Mouse (Mus musculus) neural tube, embryonic 14.5 days (tissue): ENCODE results near the gene Bach2. TPM values are rescaled to one million over a fixed set of nuclear protein-coding genes. Genes with fewer than 3 reads are reported as not detected.

Experiments used
- ATAC-seq: fragments of 200-750 bp; cut with Nextera tagmentation; 2 replicates; pipeline ENCODE4 v1.8.0; 2017; ENCODE audit warnings: low read depth, mild to moderate bottlenecking, moderate TSS enrichment, moderate library complexity
- H3K27ac ChIP-seq: fragments of 300-500 bp; sonication (generic); 2 replicates; pipeline ENCODE4 v1.5.1; 2014; ENCODE audit warnings: low read depth, mild to moderate bottlenecking, control low read depth, low read length, moderate library complexity, mixed read lengths
- H3K27me3 ChIP-seq: fragments of 300-500 bp; sonication (generic); 2 replicates; pipeline ENCODE4 v1.6.1; 2014; ENCODE audit warnings: low read length; ENCODE audit not compliant: control insufficient read depth, insufficient read depth
- H3K36me3 ChIP-seq: fragments of 300-500 bp; sonication (generic); 2 replicates; pipeline ENCODE4 v1.6.1; 2014; ENCODE audit warnings: low read length, mixed read lengths; ENCODE audit not compliant: control insufficient read depth, insufficient read depth
- H3K4me1 ChIP-seq: fragments of 300-500 bp; sonication (generic); 2 replicates; pipeline ENCODE4 v1.6.1; 2014; ENCODE audit warnings: low read length; ENCODE audit not compliant: control insufficient read depth, insufficient read depth
- H3K4me2 ChIP-seq: fragments of 300-500 bp; sonication (generic); 2 replicates; pipeline ENCODE4 v1.6.1; 2014; ENCODE audit warnings: mild to moderate bottlenecking, low read depth, low read length, control low read depth
- H3K4me3 ChIP-seq: fragments of 300-500 bp; sonication (generic); 2 replicates; pipeline ENCODE4 v1.5.1; 2014; ENCODE audit warnings: low read depth, low read length, control low read depth, mixed read lengths
- H3K9ac ChIP-seq: fragments of 300-500 bp; sonication (generic); replicated peaks from 2 replicates; pipeline ENCODE4 v1.6.1; 2014; ENCODE audit warnings: low read depth, mild to moderate bottlenecking, control low read depth, low read length, mixed read lengths
- H3K9me3 ChIP-seq: fragments of 300-500 bp; sonication (generic); 2 replicates; pipeline ENCODE4 v1.6.1; 2016; ENCODE audit warnings: low read length; ENCODE audit not compliant: control insufficient read depth
- WGBS: fragments of 180-500 bp; shearing (Covaris S2); extraction: QIAGEN DNeasy Blood & Tissue Kit; methylation state at CpG from one replicate; pipeline ENCODE4 v1.1.7; 2014; 5-methylcytosine and 5-hydroxymethylcytosine counted together
- polyA plus RNA-seq: library from polyadenylated mRNA; unstranded; fragments of >200 nt; fragmentation: Nextera tagmentation; extraction: Ambion mirVana; gene quantifications from 2 replicates; pipeline ENCODE4 v1.2.1, GENCODE M21; 2014

Bach2 gene
- polyA plus RNA-seq, 1 experiment from 2014 or later: 32.4 TPM

GRCm38 (mm10) chr4:32291406-32291805 is 52.8 kb downstream of the Bach2 start:
- Histone ChIP-seq H3K27me3 (no peaks in the 10 kb centered on the region), H3K9me3 (no peaks in the 10 kb centered on the region), H3K9ac (no peak overlapping the region), H3K27ac (no peak overlapping the region), H3K36me3 (no peaks in the 10 kb centered on the region), H3K4me1 (peaks cover 34% of the 10 kb centered on the region), H3K4me2 (no peak overlapping the region), H3K4me3 (no peak overlapping the region)
- WGBS: 84% methylated on average over 4 of the region's 4 CpGs
- ATAC-seq: no peak

- no peak for ATAC-seq
- H3K36me3 ChIP-seq: no peaks in the 10 kb centered on the region
- H3K27me3 ChIP-seq: no peaks in the 10 kb centered on the region
- H3K4me3 ChIP-seq: no peak overlapping the region
- H3K4me2 ChIP-seq: no peak overlapping the region
- no peak overlapping the region for H3K9ac ChIP-seq
- 30% methylated on average over 7 of the region's 7 CpGs for WGBS
- H3K27ac ChIP-seq: no peak overlapping the region
- peaks cover 27% of the 10 kb centered on the region for H3K4me1 ChIP-seq
- no peaks in the 10 kb centered on the region for H3K9me3 ChIP-seq
Observed at GRCm38 (mm10) chr4:32293686-32294265, 55.2 kb downstream of the Bach2 start.

- WGBS: 18% methylated on average over 6 of the region's 6 CpGs
- Histone ChIP-seq H3K4me1 (peaks cover 21% of the 10 kb centered on the region), H3K36me3 (no peaks in the 10 kb centered on the region), H3K27ac (no peak overlapping the region; the same call in 1 of the 2 replicates), H3K27me3 (no peaks in the 10 kb centered on the region), H3K4me3 (no peak overlapping the region), H3K4me2 (no peak overlapping the region), H3K9me3 (no peaks in the 10 kb centered on the region), H3K9ac (no peak overlapping the region)
- peak; percentile 58; the same call in 1 of the 2 replicates for ATAC-seq
Observed at GRCm38 (mm10) chr4:32297071-32297671, 58.6 kb downstream of the Bach2 start.

- no peaks in the 10 kb centered on the region for H3K36me3 ChIP-seq
- no peak overlapping the region for H3K27ac ChIP-seq
- ATAC-seq: no peak
- no peaks in the 10 kb centered on the region for H3K9me3 ChIP-seq
- H3K4me2 ChIP-seq: no peak overlapping the region
- WGBS: 80% methylated on average over 3 of the region's 3 CpGs
- peaks cover 33% of the 10 kb centered on the region for H3K4me1 ChIP-seq
- H3K4me3 ChIP-seq: no peak overlapping the region
- H3K9ac ChIP-seq: no peak overlapping the region
- no peaks in the 10 kb centered on the region for H3K27me3 ChIP-seq
Observed at GRCm38 (mm10) chr4:32299221-32299620, 60.6 kb downstream of the Bach2 start.

GRCm38 (mm10) chr4:32299970-32300369 is 61.4 kb downstream of the Bach2 start:
- 83% methylated on average over 3 of the region's 3 CpGs for WGBS
- no peak for ATAC-seq
- H3K4me1 ChIP-seq: peaks cover 38% of the 10 kb centered on the region

GRCm38 (mm10) chr4:32302668-32303067 is 64.1 kb downstream of the Bach2 start:
- no peak overlapping the region; the same call in 1 of the 2 replicates for H3K9ac ChIP-seq
- peak overlapping the region; percentile 20; the same call in 1 of the 2 replicates for H3K4me2 ChIP-seq
- H3K4me3 ChIP-seq: no peak overlapping the region
- peak; percentile 22; the same call in 1 of the 2 replicates for ATAC-seq
- H3K36me3 ChIP-seq: no peaks in the 10 kb centered on the region
- 48% methylated on average over 5 of the region's 5 CpGs for WGBS
- H3K27ac ChIP-seq: peak overlapping the region; percentile 88
- H3K27me3 ChIP-seq: no peaks in the 10 kb centered on the region
- H3K9me3 ChIP-seq: no peaks in the 10 kb centered on the region
- H3K4me1 ChIP-seq: peaks cover 46% of the 10 kb centered on the region

More at GRCm38 (mm10) chr4:32299970-32300369, 61.4 kb downstream of the Bach2 start:
- H3K36me3 ChIP-seq: no peaks in the 10 kb centered on the region
- no peaks in the 10 kb centered on the region for H3K9me3 ChIP-seq
- no peak overlapping the region for H3K9ac ChIP-seq
- no peak overlapping the region for H3K4me3 ChIP-seq
- no peak overlapping the region for H3K27ac ChIP-seq
- H3K4me2 ChIP-seq: no peak overlapping the region
- H3K27me3 ChIP-seq: no peaks in the 10 kb centered on the region

- H3K36me3 ChIP-seq: no peaks in the 10 kb centered on the region
- ATAC-seq: peak; percentile 76
- WGBS: 7% methylated on average over 4 of the region's 4 CpGs
- H3K4me2 ChIP-seq: peak overlapping the region; percentile 20; the same call in 1 of the 2 replicates
- H3K27ac ChIP-seq: peak overlapping the region; percentile 88
- H3K9ac ChIP-seq: no peak overlapping the region; the same call in 1 of the 2 replicates
- peaks cover 46% of the 10 kb centered on the region for H3K4me1 ChIP-seq
- no peaks in the 10 kb centered on the region for H3K9me3 ChIP-seq
- no peaks in the 10 kb centered on the region for H3K27me3 ChIP-seq
- no peak overlapping the region for H3K4me3 ChIP-seq
Observed at GRCm38 (mm10) chr4:32303076-32303475, 64.5 kb downstream of the Bach2 start.

- under 1% methylated on average over 8 of the region's 8 CpGs for WGBS
- no peaks in the 10 kb centered on the region for H3K27me3 ChIP-seq
- H3K36me3 ChIP-seq: no peaks in the 10 kb centered on the region
- H3K9ac ChIP-seq: no peak overlapping the region
- H3K4me2 ChIP-seq: peak overlapping the region; percentile 20; the same call in 1 of the 2 replicates
- H3K4me1 ChIP-seq: peaks cover 46% of the 10 kb centered on the region
- H3K4me3 ChIP-seq: no peak overlapping the region
- peak overlapping the region; percentile 88 for H3K27ac ChIP-seq
- no peaks in the 10 kb centered on the region for H3K9me3 ChIP-seq
- peak; percentile 77 for ATAC-seq
Observed at GRCm38 (mm10) chr4:32303674-32304073, 65.1 kb downstream of the Bach2 start.

- 9% methylated on average over 6 of the region's 6 CpGs for WGBS
- no peaks in the 10 kb centered on the region for H3K36me3 ChIP-seq
- H3K4me1 ChIP-seq: peaks cover 46% of the 10 kb centered on the region
- no peaks in the 10 kb centered on the region for H3K9me3 ChIP-seq
- no peak overlapping the region for H3K9ac ChIP-seq
- peak; percentile 44; the same call in 1 of the 2 replicates for ATAC-seq
- H3K4me2 ChIP-seq: peak overlapping the region; percentile 7
- H3K27me3 ChIP-seq: no peaks in the 10 kb centered on the region
- H3K4me3 ChIP-seq: no peak overlapping the region
- H3K27ac ChIP-seq: peak overlapping the region; percentile 88
Observed at GRCm38 (mm10) chr4:32304221-32304703, 65.7 kb downstream of the Bach2 start.
